Mouse (Mus musculus) CH12.LX (cell line): ENCODE measurements around the gene Mpig6b. TPM values are rescaled to one million over a fixed set of nuclear protein-coding genes. Genes with fewer than 3 reads are reported as not detected.

Experiments used
- DNase-seq: peaks from one replicate; pipeline ENCODE4 v3.0.0-alpha.2; 2013; ENCODE audit errors: extremely low read depth
- H3K27ac ChIP-seq: 2 replicates; pipeline ENCODE4 v1.5.1; 2012; ENCODE audit warnings: low read depth, mild to moderate bottlenecking, control low read depth, moderate library complexity; ENCODE audit not compliant: insufficient read depth
- H3K27me3 ChIP-seq: replicated peaks from 2 replicates; pipeline ENCODE3; 2012; ENCODE audit warnings: inconsistent platforms
- H3K36me3 ChIP-seq, 2 experiments: replicated peaks in 1 of 2; 2 replicates each; pipeline versions ENCODE3 to v1.6.1; 2012; ENCODE audit warnings: inconsistent platforms in 1 of 2, low read length in 1 of 2, mild to moderate bottlenecking in 1 of 2, mixed read lengths in 1 of 2, moderate library complexity in 1 of 2; ENCODE audit not compliant: control insufficient read depth in 1 of 2, insufficient read depth in 1 of 2
- H3K4me1 ChIP-seq, 2 experiments: 2 replicates each; pipeline ENCODE4 v1.6.1; 2012; ENCODE audit warnings: inconsistent platforms in 1 of 2, moderate library complexity in 1 of 2; ENCODE audit not compliant: insufficient read depth in 2 of 2, control insufficient read depth in 1 of 2
- H3K4me2 ChIP-seq: 2 replicates; pipeline ENCODE4 v1.6.1; 2012; ENCODE audit warnings: low read depth, mild to moderate bottlenecking, control low read depth; ENCODE audit not compliant: poor library complexity, insufficient read depth, severe bottlenecking
- H3K4me3 ChIP-seq, 3 experiments: fragments of 150-350 bp in 1 of 3; sonication (generic) in 1 of 3; replicated peaks in 1 of 3; 2 replicates each; pipeline versions ENCODE3 to v1.5.1; 2011 to 2012; ENCODE audit warnings: low read depth in 2 of 3, low read length in 2 of 3, mild to moderate bottlenecking in 2 of 3, moderate library complexity in 2 of 3, control low read depth in 1 of 3, improper control_type of control experiment in 1 of 3, inconsistent platforms in 1 of 3, mixed read lengths in 1 of 3; ENCODE audit not compliant: poor library complexity in 1 of 3
- H3K79me2 ChIP-seq: replicated peaks from 2 replicates; pipeline ENCODE4 v1.6.1; 2012; ENCODE audit warnings: mild to moderate bottlenecking, moderate library complexity; ENCODE audit not compliant: control insufficient read depth, poor library complexity, insufficient read depth, severe bottlenecking; ENCODE audit errors: extremely low read depth
- H3K9ac ChIP-seq: 2 replicates; pipeline ENCODE4 v1.6.1; 2012; ENCODE audit warnings: low read depth, mild to moderate bottlenecking, control low read depth, moderate library complexity; ENCODE audit not compliant: insufficient read depth
- H3K9me3 ChIP-seq: replicated peaks from 2 replicates; pipeline ENCODE3; 2012; ENCODE audit warnings: low read length, inconsistent platforms, mixed read lengths
- EP300 ChIP-seq: IDR thresholded peaks from 2 replicates; pipeline ENCODE4 v1.6.1; 2011; ENCODE audit warnings: low read length, improper control_type of control experiment
- GABPA ChIP-seq: IDR thresholded peaks from 2 replicates; pipeline ENCODE4 v1.6.1; 2012; ENCODE audit warnings: low read depth, low read length, improper control_type of control experiment, inconsistent platforms; ENCODE audit not compliant: insufficient replicate concordance
- HCFC1 ChIP-seq: IDR thresholded peaks from 2 replicates; pipeline ENCODE4 v1.6.1; 2012; ENCODE audit warnings: low read depth, mild to moderate bottlenecking, inconsistent platforms, low read length, improper control_type of control experiment
- MAX ChIP-seq: IDR thresholded peaks from 2 replicates; pipeline ENCODE4 v1.6.1; 2011; ENCODE audit warnings: low read length, improper control_type of control experiment
- POLR2A ChIP-seq: IDR thresholded peaks from 2 replicates; pipeline ENCODE4 v1.6.1; 2011; ENCODE audit warnings: low read depth, mild to moderate bottlenecking, improper control_type of control experiment, low read length
- RAD21 ChIP-seq: IDR thresholded peaks from 2 replicates; pipeline ENCODE4 v1.6.1; 2011; ENCODE audit warnings: low read depth, mild to moderate bottlenecking, low read length, improper control_type of control experiment, moderate library complexity
- SIN3A ChIP-seq: IDR thresholded peaks from 2 replicates; pipeline ENCODE4 v1.6.1; 2012; ENCODE audit warnings: low read length, improper control_type of control experiment, inconsistent platforms
- UBTF ChIP-seq: IDR thresholded peaks from 2 replicates; pipeline ENCODE4 v1.6.1; 2012; ENCODE audit warnings: low read depth, mild to moderate bottlenecking, inconsistent platforms, low read length, improper control_type of control experiment, moderate library complexity
- USF1 ChIP-seq: IDR thresholded peaks from 2 replicates; pipeline ENCODE4 v1.6.1; 2014; ENCODE audit warnings: low read depth, mild to moderate bottlenecking, inconsistent platforms, low read length, improper control_type of control experiment
- USF2 ChIP-seq: conservative IDR thresholded peaks from 2 replicates; pipeline ENCODE4 v1.6.1; 2011; ENCODE audit warnings: low read depth, low read length, improper control_type of control experiment
- ZC3H11A ChIP-seq: IDR thresholded peaks from 2 replicates; pipeline ENCODE4 v1.6.1; 2012; ENCODE audit warnings: low read depth, mild to moderate bottlenecking, inconsistent platforms, low read length, improper control_type of control experiment
- ZKSCAN1 ChIP-seq: IDR thresholded peaks from 2 replicates; pipeline ENCODE4 v1.6.1; 2012; ENCODE audit warnings: low read depth, inconsistent platforms, low read length, improper control_type of control experiment, borderline replicate concordance
- ZMIZ1 ChIP-seq: IDR thresholded peaks from 2 replicates; pipeline ENCODE4 v1.6.1; 2012; ENCODE audit warnings: low read depth, mild to moderate bottlenecking, inconsistent platforms, low read length, improper control_type of control experiment
- dilution Hi-C: fragments of 300-500 bp; cut with MboI; formaldehyde crosslinking; loops from 2 replicates; pipeline ENCODE4 v1.14.3; 2020; ENCODE audit warnings: low sequenced_read_pairs; ENCODE audit not compliant: extremely low pct_unique_long_range_greater_than_20kb, extremely low pct_ligation_motif_present
- in situ Hi-C: fragments of 300-500 bp; cut with MboI; formaldehyde crosslinking; loops from 3 replicates; pipeline ENCODE4 v1.14.3; 2019; ENCODE audit warnings: low sequenced_read_pairs, low pct_ligation_motif_present, low pct_unique_long_range_greater_than_20kb, mixed read lengths
- polyA plus RNA-seq: library from polyadenylated mRNA; unstranded; fragments of >175 nt; gene quantifications from 2 replicates; pipeline ENCODE4 v1.2.1, GENCODE M21; 2012; ENCODE audit warnings: low read depth; ENCODE audit not compliant: insufficient read length
- total RNA-seq, 2 experiments: library from RNA; depleted of rRNA; stranded (reverse); fragments of 300-350 nt in 1 of 2; fragments of >200 nt in 1 of 2; gene quantifications; 2 replicates each; pipeline ENCODE4 v1.2.3; 2012 to 2014

Gene Mpig6b
- total and polyA plus RNA-seq, 3 experiments: 0.10 TPM; not detected in 2

- peaks cover 4 to 47% of the 10 kb centered on the region in 2 experiments for H3K36me3 ChIP-seq
- H3K27ac ChIP-seq: no peak overlapping the region
- in situ Hi-C loops: loop anchor here (5.0 to 10.0 kb wide), 2 partner anchors 43 to 91 kb away; partner anchors contain the start of genes Ly6g5b, Ly6g6c and Mpig6b
Measured at GRCm38 (mm10) chr17:35024261-35024660, 41.7 kb downstream of the Mpig6b start.

GRCm38 (mm10) chr17:35023756-35024155, 42.2 kb downstream of the Mpig6b start:
- H3K9ac ChIP-seq: no peak overlapping the region
- in situ Hi-C loops (loop anchor here (5.0 to 10.0 kb wide), 2 partner anchors 44 to 91 kb away; partner anchors contain the start of genes Ly6g5b, Ly6g6c and Mpig6b), dilution Hi-C loops (no loop called here)
- DNase-seq: no peak
- no peak overlapping the region; the same call in 1 of the 2 replicates for H3K4me2 ChIP-seq
- H3K4me3 ChIP-seq: no peak overlapping the region
- H3K9me3 ChIP-seq: no peaks in the 10 kb centered on the region
- no peaks in the 10 kb centered on the region; the same call in none of the 2 replicates for H3K79me2 ChIP-seq
- peaks cover 14 to 50% of the 10 kb centered on the region in 2 experiments for H3K4me1 ChIP-seq
- H3K36me3 ChIP-seq: peaks cover 4 to 47% of the 10 kb centered on the region in 2 experiments
- H3K27me3 ChIP-seq: no peaks in the 10 kb centered on the region
- H3K27ac ChIP-seq: no peak overlapping the region
- TF ChIP-seq RAD21 (no peak), POLR2A (no peak), ZC3H11A (no peak)
- TF ChIP-seq, all 38 proteins: peak for 0

More at GRCm38 (mm10) chr17:35024261-35024660, 41.7 kb downstream of the Mpig6b start:
- Histone ChIP-seq H3K27me3 (no peaks in the 10 kb centered on the region), H3K9me3 (no peaks in the 10 kb centered on the region), H3K4me3 (no peak overlapping the region), H3K9ac (no peak overlapping the region), H3K79me2 (no peaks in the 10 kb centered on the region; the same call in none of the 2 replicates), H3K4me2 (no peak overlapping the region; the same call in 1 of the 2 replicates), H3K4me1 (peaks cover 14 to 55% of the 10 kb centered on the region in 2 experiments)
- dilution Hi-C loops: no loop called here
- DNase-seq: no peak
- TF ChIP-seq HCFC1 (no peak), GABPA (no peak)

- in situ Hi-C loops: loop anchor here (5.0 to 10.0 kb wide), 2 partner anchors 44 to 92 kb away; partner anchors contain the start of genes Ly6g5b, Ly6g6c and Mpig6b
- no peak for DNase-seq
- Histone ChIP-seq H3K79me2 (no peaks in the 10 kb centered on the region; the same call in none of the 2 replicates), H3K27ac (no peak overlapping the region), H3K36me3 (peaks cover 4 to 52% of the 10 kb centered on the region in 2 experiments)
- TF ChIP-seq USF2: no peak
- TF ChIP-seq SIN3A: no peak
- TF ChIP-seq EP300: no peak
- no peak for TF ChIP-seq MAX
- TF ChIP-seq UBTF: no peak
- no peak for TF ChIP-seq ZKSCAN1
- TF ChIP-seq RAD21: no peak
- no peak for TF ChIP-seq ZMIZ1
- TF ChIP-seq USF1: no peak
- no peak for TF ChIP-seq POLR2A
- TF ChIP-seq, all 38 proteins: peak for 0
- no peak overlapping the region for H3K4me3 ChIP-seq
- no peak overlapping the region for H3K4me2 ChIP-seq
- H3K27me3 ChIP-seq: no peaks in the 10 kb centered on the region
- H3K4me1 ChIP-seq: peaks cover 13 to 45% of the 10 kb centered on the region in 2 experiments
- H3K9ac ChIP-seq: no peak overlapping the region
- no peaks in the 10 kb centered on the region for H3K9me3 ChIP-seq
- dilution Hi-C loops: no loop called here
Measured at GRCm38 (mm10) chr17:35023221-35023620, 42.8 kb downstream of the Mpig6b start.
